Mouse (Mus musculus): ENCODE measurements at regions not wholly inside any gene's neighbourhood (a gene's known extent, or its start where the extent isn't known, plus 50 kb on each side); places are given as distances from the start of the nearest gene placed in this dataset.

DNA sequence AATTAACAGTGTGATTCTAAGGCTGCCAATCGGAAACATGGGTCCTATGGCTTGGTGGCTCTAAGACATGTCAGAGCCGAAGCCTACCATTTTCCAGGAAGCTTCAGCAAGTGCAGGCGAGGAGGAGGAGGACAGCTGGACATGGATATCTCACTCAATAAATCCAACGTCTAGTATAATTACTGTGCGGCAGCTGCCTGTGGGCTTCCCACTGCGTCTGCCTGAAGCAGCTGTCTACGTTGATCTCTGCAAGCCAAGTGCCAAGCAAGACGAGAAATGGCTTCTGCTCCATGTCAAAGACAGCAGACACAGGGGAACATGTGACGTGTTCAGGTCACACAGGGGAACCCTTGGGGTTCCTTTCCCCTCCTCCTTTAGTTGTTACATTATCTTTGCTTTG, 279.2 kb downstream of the Prdm2 start:
- no peak overlapping the region for H3K4me2 ChIP-seq (replicated peaks; ENCODE audit: low read depth, low read length, severe bottlenecking)
- 55% methylated on average over 9 of the region's 9 CpGs for WGBS
- no peak for TF ChIP-seq POLR2A (IDR thresholded peaks at IDR 0.05; ENCODE audit: borderline replicate concordance, extremely low read depth, insufficient read depth, insufficient read length)
- no peaks in the 10 kb centered on the region for H3K27me3 ChIP-seq (ENCODE audit: control insufficient read depth, insufficient read depth, low read length)
- no peak overlapping the region for H3K27ac ChIP-seq (replicated peaks; ENCODE audit: low read depth, low read length)
- H3K4me3 ChIP-seq (replicated peaks; ENCODE audit: low read length) = no peak overlapping the region
- ATAC-seq (ENCODE audit: low FRiP score, low read depth) (peak; percentile 75), DNase-seq (ENCODE audit: low spot score) (peak; percentile 29)
- no peaks in the 10 kb centered on the region; the same call in 1 of the 2 replicates for H3K9me3 ChIP-seq (ENCODE audit: control insufficient read depth, low read length)
- H3K4me1 ChIP-seq (ENCODE audit: control insufficient read depth, insufficient read depth, low read length) = no peaks in the 10 kb centered on the region
- H3K9ac ChIP-seq (ENCODE audit: low read depth, low read length, severe bottlenecking) = no peak overlapping the region
- no peaks in the 10 kb centered on the region for H3K36me3 ChIP-seq (ENCODE audit: control insufficient read depth, insufficient read depth, low read length)

GRCm38 (mm10) chr4:142929245-142929644, 283.6 kb downstream of the Prdm2 start:
- Histone ChIP-seq H3K4me1 (ENCODE audit: control insufficient read depth, insufficient read depth, low read length) (no peaks in the 10 kb centered on the region), H3K4me2 (replicated peaks; ENCODE audit: low read depth, low read length, severe bottlenecking) (no peak overlapping the region), H3K27me3 (ENCODE audit: control insufficient read depth, insufficient read depth, low read length) (no peaks in the 10 kb centered on the region), H3K4me3 (replicated peaks; ENCODE audit: low read length) (no peak overlapping the region), H3K9ac (ENCODE audit: low read depth, low read length, severe bottlenecking) (no peak overlapping the region), H3K36me3 (ENCODE audit: control insufficient read depth, insufficient read depth, low read length) (no peaks in the 10 kb centered on the region), H3K9me3 (ENCODE audit: control insufficient read depth, low read length) (no peaks in the 10 kb centered on the region), H3K27ac (replicated peaks; ENCODE audit: low read depth, low read length) (no peak overlapping the region)
- ATAC-seq (ENCODE audit: low FRiP score, low read depth) (no peak), DNase-seq (ENCODE audit: low spot score) (no peak)
- no peak for TF ChIP-seq POLR2A (IDR thresholded peaks at IDR 0.05; ENCODE audit: borderline replicate concordance, extremely low read depth, insufficient read depth, insufficient read length)
- 76% methylated on average over 4 of the region's 4 CpGs for WGBS

DNA sequence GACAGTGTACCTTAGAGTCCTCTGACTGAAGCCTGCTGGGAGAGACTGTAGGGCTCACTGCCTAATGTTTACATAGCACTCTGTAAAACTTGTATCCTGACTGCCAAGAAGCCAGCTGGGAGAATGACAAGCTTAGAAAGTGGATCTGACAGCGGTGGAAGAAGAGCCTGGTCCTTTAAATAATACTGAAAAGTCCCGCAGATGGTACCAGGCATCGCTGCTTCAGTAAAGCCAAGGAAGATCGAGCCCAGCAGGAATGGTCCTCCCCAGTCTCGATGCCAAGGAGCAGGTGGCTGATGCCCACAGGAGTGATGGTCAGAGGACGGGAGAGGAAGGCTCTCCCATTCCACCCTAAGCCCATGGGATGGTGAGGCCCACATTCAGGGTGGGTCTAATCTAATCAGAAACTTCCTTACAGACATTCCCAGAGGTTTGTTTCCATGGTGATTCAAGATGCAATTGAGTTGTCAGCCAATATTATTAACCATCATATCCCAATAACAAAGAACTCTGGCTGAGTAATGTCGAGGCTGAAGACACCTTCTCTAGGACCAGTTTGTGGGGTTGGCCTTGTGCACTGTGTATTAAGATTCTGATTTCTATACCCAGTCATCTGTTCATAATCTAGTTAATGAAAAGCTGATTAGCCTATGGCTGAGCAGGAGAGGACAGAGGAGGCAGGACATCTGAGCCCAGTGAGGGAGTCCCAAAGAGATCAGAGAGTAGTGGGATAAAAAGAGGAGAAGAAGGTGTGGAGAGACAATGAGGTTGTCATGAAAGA, 285.3 kb downstream of the Prdm2 start:
- no peaks in the 10 kb centered on the region for H3K4me1 ChIP-seq (ENCODE audit: control insufficient read depth, insufficient read depth, low read length)
- 88% methylated on average over 7 of the region's 7 CpGs for whole genome bisulfite sequencing
- H3K9me3 ChIP-seq (ENCODE audit: control insufficient read depth, low read length) = no peaks in the 10 kb centered on the region
- H3K9ac ChIP-seq (ENCODE audit: low read depth, low read length, severe bottlenecking) = no peak overlapping the region
- H3K4me3 ChIP-seq (replicated peaks; ENCODE audit: low read length) = no peak overlapping the region
- no peaks in the 10 kb centered on the region for H3K36me3 ChIP-seq (ENCODE audit: control insufficient read depth, insufficient read depth, low read length)
- TF ChIP-seq POLR2A (IDR thresholded peaks at IDR 0.05; ENCODE audit: borderline replicate concordance, extremely low read depth, insufficient read depth, insufficient read length) = no peak
- no peaks in the 10 kb centered on the region for H3K27me3 ChIP-seq (ENCODE audit: control insufficient read depth, insufficient read depth, low read length)
- no peak for DNase-seq (ENCODE audit: low spot score)
- no peak overlapping the region for H3K4me2 ChIP-seq (replicated peaks; ENCODE audit: low read depth, low read length, severe bottlenecking)
- no peak for ATAC-seq (ENCODE audit: low FRiP score, low read depth)
- H3K27ac ChIP-seq (replicated peaks; ENCODE audit: low read depth, low read length) = no peak overlapping the region

GRCm38 (mm10) chr4:142925111-142925510, 287.7 kb downstream of the Prdm2 start:
- no peak for ATAC-seq (ENCODE audit: low FRiP score, low read depth)
- H3K4me1 ChIP-seq (ENCODE audit: control insufficient read depth, insufficient read depth, low read length) = no peaks in the 10 kb centered on the region
- no peaks in the 10 kb centered on the region for H3K9me3 ChIP-seq (ENCODE audit: control insufficient read depth, low read length)
- no peaks in the 10 kb centered on the region for H3K36me3 ChIP-seq (ENCODE audit: control insufficient read depth, insufficient read depth, low read length)
- TF ChIP-seq POLR2A (IDR thresholded peaks at IDR 0.05; ENCODE audit: borderline replicate concordance, extremely low read depth, insufficient read depth, insufficient read length) = no peak
- no peak overlapping the region for H3K4me2 ChIP-seq (replicated peaks; ENCODE audit: low read depth, low read length, severe bottlenecking)
- WGBS = 69% methylated on average over 8 of the region's 8 CpGs
- no peak overlapping the region for H3K9ac ChIP-seq (ENCODE audit: low read depth, low read length, severe bottlenecking)
- DNase-seq (ENCODE audit: low spot score) = no peak
- no peak overlapping the region for H3K27ac ChIP-seq (replicated peaks; ENCODE audit: low read depth, low read length)
- no peaks in the 10 kb centered on the region for H3K27me3 ChIP-seq (ENCODE audit: control insufficient read depth, insufficient read depth, low read length)
- no peak overlapping the region for H3K4me3 ChIP-seq (replicated peaks; ENCODE audit: low read length)

DNA sequence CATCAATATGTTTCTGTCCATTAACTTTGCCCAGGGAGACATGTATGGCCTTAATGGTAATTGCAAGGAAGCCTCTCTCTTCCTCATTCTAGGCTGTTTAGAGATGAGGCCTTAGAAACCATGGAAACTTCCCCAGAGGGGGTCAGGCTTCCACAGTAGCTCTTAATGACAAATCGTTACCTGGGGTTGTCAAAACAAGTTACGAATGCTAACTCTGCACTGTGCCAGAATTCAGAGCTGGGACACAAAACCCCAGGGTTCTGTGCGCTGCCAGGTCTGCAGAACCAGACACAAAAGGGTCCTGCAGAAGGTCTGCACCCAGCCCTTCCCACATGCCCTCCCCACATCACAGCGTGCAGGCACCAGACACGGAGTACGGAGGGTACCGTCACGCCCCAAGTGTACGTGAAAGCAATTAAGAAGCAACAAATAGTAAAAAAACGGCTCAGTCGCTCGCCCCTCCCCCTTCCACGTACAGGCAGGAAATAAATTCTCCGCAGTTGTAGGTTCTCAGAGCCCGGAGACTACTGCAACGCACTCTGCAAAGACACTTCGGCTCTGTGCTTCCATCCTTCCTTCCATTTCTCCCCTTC, 303.3 kb downstream of the Prdm2 start:
- H3K9me3 ChIP-seq (ENCODE audit: control insufficient read depth, low read length) = no peaks in the 10 kb centered on the region
- DNase-seq (ENCODE audit: low spot score) (no peak), ATAC-seq (ENCODE audit: low FRiP score, low read depth) (peak; percentile 64)
- peaks cover 4% of the 10 kb centered on the region for H3K4me1 ChIP-seq (ENCODE audit: control insufficient read depth, insufficient read depth, low read length)
- H3K27ac ChIP-seq (replicated peaks; ENCODE audit: low read depth, low read length) = no peak overlapping the region; the same call in 1 of the 2 replicates
- H3K27me3 ChIP-seq (ENCODE audit: control insufficient read depth, insufficient read depth, low read length) = no peaks in the 10 kb centered on the region
- WGBS = 7% methylated on average over 17 of the region's 17 CpGs
- TF ChIP-seq POLR2A (IDR thresholded peaks at IDR 0.05; ENCODE audit: borderline replicate concordance, extremely low read depth, insufficient read depth, insufficient read length) = no peak
- H3K4me2 ChIP-seq (replicated peaks; ENCODE audit: low read depth, low read length, severe bottlenecking) = peak overlapping the region; percentile 55
- H3K9ac ChIP-seq (ENCODE audit: low read depth, low read length, severe bottlenecking) = peak overlapping the region; percentile 50
- peak overlapping the region; percentile 26 for H3K4me3 ChIP-seq (replicated peaks; ENCODE audit: low read length)
- H3K36me3 ChIP-seq (ENCODE audit: control insufficient read depth, insufficient read depth, low read length) = no peaks in the 10 kb centered on the region
